Mouse (Mus musculus) forebrain, embryonic 16.5 days (tissue): ENCODE data around the gene Gstk1. TPM values are rescaled to one million over a fixed set of nuclear protein-coding genes. Genes with fewer than 3 reads are reported as not detected.

Source experiments
- ATAC-seq: fragments of 200-750 bp; cut with Nextera tagmentation; 2 replicates; pipeline ENCODE4 v1.8.0; 2017; ENCODE audit warnings: mild to moderate bottlenecking, moderate library complexity
- H3K27ac ChIP-seq: fragments of 300-500 bp; sonication (generic); 2 replicates; pipeline ENCODE4 v1.5.1; 2014; ENCODE audit warnings: low read length, control low read depth
- H3K27me3 ChIP-seq: fragments of 300-500 bp; sonication (generic); replicated peaks from 2 replicates; pipeline ENCODE4 v1.6.1; 2014; ENCODE audit warnings: low read length; ENCODE audit not compliant: control insufficient read depth, insufficient read depth
- H3K36me3 ChIP-seq: fragments of 300-500 bp; sonication (generic); 2 replicates; pipeline ENCODE4 v1.6.1; 2014; ENCODE audit not compliant: control insufficient read depth, insufficient read depth
- H3K4me1 ChIP-seq: fragments of 300-500 bp; sonication (generic); replicated peaks from 2 replicates; pipeline ENCODE4 v1.6.1; 2014; ENCODE audit warnings: low read length; ENCODE audit not compliant: control insufficient read depth, insufficient read depth
- H3K4me2 ChIP-seq: fragments of 300-500 bp; sonication (generic); 2 replicates; pipeline ENCODE4 v1.6.1; 2014; ENCODE audit warnings: mild to moderate bottlenecking, low read length, control low read depth
- H3K4me3 ChIP-seq: fragments of 300-500 bp; sonication (generic); replicated peaks from 2 replicates; pipeline ENCODE4 v1.5.1; 2014; ENCODE audit warnings: mild to moderate bottlenecking, low read length, control low read depth
- H3K9ac ChIP-seq: fragments of 300-500 bp; sonication (generic); replicated peaks from 2 replicates; pipeline ENCODE4 v1.6.1; 2014; ENCODE audit warnings: low read depth, low read length, control low read depth
- H3K9me3 ChIP-seq: fragments of 300-500 bp; sonication (generic); 2 replicates; pipeline ENCODE4 v1.6.1; 2016; ENCODE audit warnings: low read length; ENCODE audit not compliant: control insufficient read depth
- WGBS: fragments of 180-500 bp; shearing (Covaris S2); extraction: QIAGEN DNeasy Blood & Tissue Kit; methylation state at CpG from one replicate; pipeline ENCODE4 v1.1.7; 2014; 5-methylcytosine and 5-hydroxymethylcytosine counted together
- polyA plus RNA-seq: library from polyadenylated mRNA; unstranded; fragments of >200 nt; fragmentation: Nextera tagmentation; extraction: Ambion mirVana; gene quantifications from 2 replicates; pipeline ENCODE4 v1.2.1, GENCODE M21; 2015

The Gstk1 gene
- polyA plus RNA-seq, result 8.2 and 10.1 TPM in 2 replicates

DNA sequence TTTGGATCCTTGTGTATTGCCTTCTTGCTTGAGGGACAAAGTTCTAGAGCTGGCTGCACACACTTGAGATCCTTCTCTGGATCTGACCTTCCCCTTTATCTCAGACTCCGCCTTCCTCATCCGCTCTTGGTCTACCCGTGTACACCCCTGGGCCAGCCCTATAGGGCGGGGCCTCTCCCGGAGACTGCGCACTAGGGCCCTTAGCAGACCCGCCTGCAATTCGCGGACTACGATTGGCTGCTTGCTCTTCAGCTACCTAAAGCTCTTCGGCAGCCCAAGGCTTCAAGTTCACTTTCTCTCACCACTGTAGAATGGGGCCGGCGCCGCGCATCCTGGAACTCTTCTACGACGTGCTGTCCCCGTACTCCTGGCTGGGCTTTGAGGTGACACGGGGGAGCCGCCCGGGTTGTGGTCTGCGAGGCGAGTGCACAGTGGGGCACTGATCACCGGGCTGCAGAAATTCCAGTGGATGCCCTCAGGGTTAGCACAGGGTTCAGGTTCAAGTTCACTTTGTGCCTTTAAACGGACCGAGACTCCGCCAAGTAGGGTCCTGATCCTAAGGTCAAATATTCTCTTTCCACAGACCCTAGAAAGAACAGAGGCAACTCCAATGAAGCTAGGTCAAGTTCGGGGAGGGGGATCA lies at the start of gene Gstk1:
TSS of gene Gstk1 (plus strand) at position 225 of the 643 bp plus-strand sequence.
- 2% methylated on average over 28 of the region's 28 CpGs for WGBS

DNA sequence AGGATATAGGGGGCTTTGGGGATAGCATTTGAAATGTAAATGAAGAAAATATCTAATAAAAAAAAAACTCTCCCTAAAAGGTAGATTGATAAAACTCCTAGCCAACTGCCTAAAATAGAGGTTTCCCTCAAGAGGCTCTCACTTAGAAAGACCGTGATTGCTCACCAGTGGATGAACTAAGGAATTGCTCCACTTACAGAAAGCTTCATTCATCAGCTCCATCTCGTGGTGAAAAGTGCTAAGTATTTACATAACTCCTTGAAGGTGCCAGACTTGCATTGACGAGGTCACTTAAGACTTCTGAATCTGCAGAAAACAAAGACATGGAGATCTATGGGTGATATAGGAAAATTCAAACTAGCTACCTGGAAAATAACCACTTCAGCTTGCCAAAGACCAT lies 48.0 kb upstream of the Gstk1 start:
- Histone ChIP-seq H3K9ac (no peak overlapping the region), H3K27ac (no peak overlapping the region), H3K4me2 (no peak overlapping the region), H3K36me3 (no peaks in the 10 kb centered on the region), H3K9me3 (no peaks in the 10 kb centered on the region), H3K27me3 (no peaks in the 10 kb centered on the region), H3K4me3 (no peak overlapping the region), H3K4me1 (no peaks in the 10 kb centered on the region)
- WGBS, result 39% methylated on average over 3 of the region's 3 CpGs
- 0 out of 2 replicates have a peak, but pooled peaks have one; percentile 38 for ATAC-seq

More for the DNA sequence above, at the start of gene Gstk1:
- Histone ChIP-seq H3K4me1 (peaks cover 13% of the 10 kb centered on the region; the same call in 1 of the 2 replicates), H3K27me3 (no peaks in the 10 kb centered on the region), H3K4me3 (peak within 1 kb of the TSS; percentile 44), H3K27ac (no peak within 1 kb of the TSS), H3K4me2 (peak within 1 kb of the TSS; percentile 60), H3K9ac (peak within 1 kb of the TSS; percentile 47), H3K9me3 (no peaks in the 10 kb centered on the region), H3K36me3 (no peaks in the 10 kb centered on the region)
- ATAC-seq, result peak; percentile 99

GRCm38 (mm10) chr6:42199498-42199897 lies 46.2 kb upstream of the Gstk1 start:
- Histone ChIP-seq H3K27me3 (no peaks in the 10 kb centered on the region), H3K27ac (no peak overlapping the region), H3K9ac (no peak overlapping the region), H3K4me2 (no peak overlapping the region), H3K4me1 (no peaks in the 10 kb centered on the region), H3K4me3 (no peak overlapping the region), H3K9me3 (no peaks in the 10 kb centered on the region), H3K36me3 (no peaks in the 10 kb centered on the region)
- no peak for ATAC-seq
- 83% methylated on average over 1 of the region's 1 CpGs for WGBS

- Histone ChIP-seq H3K36me3 (no peaks in the 10 kb centered on the region), H3K9me3 (no peaks in the 10 kb centered on the region), H3K9ac (no peak within 1 kb of the TSS), H3K4me3 (no peak within 1 kb of the TSS), H3K27ac (no peak within 1 kb of the TSS), H3K27me3 (no peaks in the 10 kb centered on the region), H3K4me2 (no peak within 1 kb of the TSS), H3K4me1 (no peaks in the 10 kb centered on the region)
- 80% methylated on average over 2 of the region's 2 CpGs for WGBS
- ATAC-seq, result no peak
Measured at GRCm38 (mm10) chr6:42215028-42215427, 30.7 kb upstream of the Gstk1 start, which contains the start of gene Tas2r144. Gene Tas2r144 (plus strand): TSS chr6:42215328.

DNA sequence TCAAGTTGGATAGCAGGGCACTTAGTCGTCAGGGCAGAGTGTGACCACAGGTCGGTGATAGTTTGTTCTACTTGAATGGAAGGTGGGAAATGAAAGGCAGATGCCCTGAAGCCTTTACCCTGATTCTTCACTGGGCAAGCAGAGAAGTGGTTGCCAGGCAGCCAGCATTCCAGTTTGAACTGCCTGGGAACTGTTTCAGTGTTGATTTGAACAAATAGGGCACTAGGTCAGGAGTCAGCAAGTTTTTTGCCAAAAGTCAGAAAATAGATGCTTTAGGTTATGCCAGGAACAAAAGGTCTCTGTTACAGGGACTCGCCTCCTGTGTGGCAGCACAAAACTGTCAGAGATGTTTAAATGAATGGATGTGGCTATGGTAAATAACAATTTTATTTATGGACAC lies 23.4 kb upstream of the Gstk1 start:
- Histone ChIP-seq H3K4me2 (no peak overlapping the region), H3K4me1 (no peaks in the 10 kb centered on the region), H3K27me3 (no peaks in the 10 kb centered on the region), H3K9me3 (no peaks in the 10 kb centered on the region), H3K4me3 (no peak overlapping the region), H3K9ac (no peak overlapping the region), H3K36me3 (no peaks in the 10 kb centered on the region), H3K27ac (no peak overlapping the region)
- WGBS, result 73% methylated on average over 3 of the region's 3 CpGs
- no peak for ATAC-seq

DNA sequence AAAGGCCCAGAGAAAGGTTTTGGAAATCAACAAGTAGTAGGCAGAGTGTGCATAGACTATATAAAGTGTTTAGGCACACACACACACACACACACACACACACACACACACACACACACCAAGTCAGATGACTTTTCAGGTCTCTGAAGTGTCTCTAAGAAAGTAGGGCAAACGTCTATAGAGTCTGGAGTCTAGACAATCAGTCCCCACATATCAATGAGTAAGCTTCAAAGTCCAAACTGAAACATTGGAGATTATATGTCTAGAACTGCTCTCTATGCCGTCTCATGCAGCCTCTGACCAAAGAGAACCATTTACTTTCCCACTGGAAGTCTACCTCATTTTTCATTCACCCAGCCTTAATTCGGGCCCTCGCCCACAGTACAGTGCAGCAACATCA lies 20.7 kb upstream of the Gstk1 start:
- ATAC-seq, result no peak
- 75% methylated on average over 4 of the region's 4 CpGs for WGBS
- no peaks in the 10 kb centered on the region for H3K36me3 ChIP-seq
- H3K27ac ChIP-seq, result no peak overlapping the region
- H3K27me3 ChIP-seq, result no peaks in the 10 kb centered on the region
- no peak overlapping the region for H3K4me2 ChIP-seq
- no peak overlapping the region for H3K9ac ChIP-seq
- H3K4me1 ChIP-seq, result no peaks in the 10 kb centered on the region
- H3K4me3 ChIP-seq, result no peak overlapping the region
- H3K9me3 ChIP-seq, result no peaks in the 10 kb centered on the region

DNA sequence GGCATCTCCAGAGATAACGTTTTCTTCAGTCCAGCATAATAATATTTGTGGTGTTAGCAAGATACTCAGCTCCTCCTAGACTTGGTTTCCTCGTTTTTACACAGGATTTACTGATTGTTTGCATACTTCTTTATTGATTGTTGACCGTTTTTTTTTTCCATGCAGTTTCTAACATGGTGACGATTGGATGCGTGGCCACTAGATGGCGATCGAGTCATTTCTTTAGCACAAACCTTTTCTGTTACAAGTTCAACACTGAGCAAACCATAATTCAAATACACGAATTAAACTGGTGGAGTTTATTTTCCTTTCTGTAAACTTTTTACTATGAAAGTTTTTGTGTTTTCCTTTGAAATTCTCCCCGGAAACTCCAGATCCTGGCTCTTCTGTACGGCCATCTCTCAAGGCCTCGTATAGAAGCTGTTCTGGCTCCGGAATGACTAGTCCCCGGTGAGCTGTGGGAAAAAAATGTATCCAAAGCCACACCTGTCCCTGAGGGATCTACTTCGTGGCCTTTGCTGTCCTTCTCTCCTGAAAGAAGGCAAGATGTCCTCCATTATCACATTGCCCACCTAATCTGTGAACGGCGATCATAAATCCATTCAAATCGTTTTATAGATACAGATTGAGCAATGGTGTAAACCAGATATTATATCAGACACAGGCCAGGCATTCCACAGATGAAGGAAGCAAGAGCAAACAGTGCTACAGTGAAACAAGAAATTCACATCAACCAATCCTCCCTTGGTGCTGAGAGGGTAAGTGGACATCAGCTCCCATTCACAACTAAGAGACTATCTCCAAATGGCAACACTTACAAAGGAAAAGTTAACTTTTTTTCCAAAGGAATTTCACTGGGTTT lies 18.3 kb upstream of the Gstk1 start:
- ATAC-seq, result no peak; the same call in 1 of the 2 replicates

DNA sequence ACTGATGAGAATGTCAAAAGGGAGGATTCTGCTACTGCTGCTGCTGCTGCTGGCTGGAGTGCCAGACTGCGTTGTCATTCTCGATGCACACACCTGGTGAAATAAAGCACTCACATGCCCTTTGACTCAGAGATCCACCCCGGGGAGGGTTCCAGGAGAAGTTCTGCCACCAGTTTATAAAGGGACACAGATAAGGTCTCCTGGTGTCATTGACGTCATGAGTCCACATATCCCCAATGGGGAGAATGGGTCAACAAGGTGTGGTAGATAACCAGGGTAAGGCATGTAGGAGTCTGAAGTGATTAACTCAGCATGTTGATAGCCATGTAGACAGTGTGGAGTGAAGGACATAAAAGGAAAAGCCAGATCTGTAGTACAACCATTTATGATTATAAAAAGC lies 16.1 kb upstream of the Gstk1 start:
- H3K9ac ChIP-seq, result no peak overlapping the region
- 72% methylated on average over 4 of the region's 4 CpGs for WGBS
- H3K27ac ChIP-seq, result no peak overlapping the region
- H3K36me3 ChIP-seq, result no peaks in the 10 kb centered on the region
- H3K4me3 ChIP-seq, result no peak overlapping the region
- H3K4me1 ChIP-seq, result no peaks in the 10 kb centered on the region; the same call in 1 of the 2 replicates
- no peak overlapping the region for H3K4me2 ChIP-seq
- no peak for ATAC-seq
- no peaks in the 10 kb centered on the region for H3K27me3 ChIP-seq
- H3K9me3 ChIP-seq, result no peaks in the 10 kb centered on the region

More for the DNA sequence above, 18.3 kb upstream of the Gstk1 start:
- Histone ChIP-seq H3K9me3 (no peaks in the 10 kb centered on the region), H3K27ac (no peak overlapping the region), H3K4me1 (no peaks in the 10 kb centered on the region; the same call in 1 of the 2 replicates), H3K27me3 (no peaks in the 10 kb centered on the region), H3K4me2 (no peak overlapping the region), H3K36me3 (no peaks in the 10 kb centered on the region), H3K4me3 (no peak overlapping the region), H3K9ac (no peak overlapping the region)
- WGBS, result 33% methylated on average over 17 of the region's 17 CpGs

DNA sequence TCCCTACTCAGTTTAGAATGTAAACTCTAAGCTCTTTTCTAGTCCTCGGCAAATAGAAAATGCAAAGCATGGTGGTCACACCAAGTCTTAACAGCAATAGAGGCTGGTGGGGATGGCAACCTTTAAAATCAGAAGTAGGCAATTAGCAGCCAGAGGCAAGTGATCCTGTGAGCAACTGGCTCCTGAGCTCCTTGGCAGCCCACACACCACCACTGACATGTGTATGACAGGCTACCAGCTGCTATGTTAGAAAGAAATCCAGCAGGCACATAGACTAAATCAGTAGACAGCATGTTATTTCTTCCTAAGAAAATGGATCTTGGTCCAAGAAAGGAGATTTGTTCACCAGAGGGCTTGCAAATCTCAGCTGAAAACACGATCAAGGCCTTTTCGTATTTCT lies 14.5 kb upstream of the Gstk1 start:
- no peak overlapping the region for H3K4me3 ChIP-seq
- no peaks in the 10 kb centered on the region for H3K27me3 ChIP-seq
- no peaks in the 10 kb centered on the region; the same call in 1 of the 2 replicates for H3K4me1 ChIP-seq
- H3K4me2 ChIP-seq, result no peak overlapping the region
- H3K36me3 ChIP-seq, result no peaks in the 10 kb centered on the region
- no peaks in the 10 kb centered on the region for H3K9me3 ChIP-seq
- WGBS, result 70% methylated on average over 3 of the region's 3 CpGs
- no peak overlapping the region for H3K9ac ChIP-seq
- H3K27ac ChIP-seq, result no peak overlapping the region
- ATAC-seq, result peak; percentile 78; the same call in 1 of the 2 replicates
